Mouse (Mus musculus) forebrain, embryonic 12.5 days (tissue): ENCODE measurements around the gene Nrxn2. TPM values are rescaled to one million over a fixed set of nuclear protein-coding genes. Genes with fewer than 3 reads are reported as not detected.

Source experiments
- ATAC-seq: fragments of 200-750 bp; cut with Nextera tagmentation; 2 replicates; pipeline ENCODE4 v1.8.0; 2017; ENCODE audit warnings: moderate TSS enrichment; ENCODE audit not compliant: low FRiP score
- H3K27ac ChIP-seq: fragments of 300-500 bp; sonication (generic); 2 replicates; pipeline ENCODE4 v1.5.1; 2016; ENCODE audit warnings: mild to moderate bottlenecking
- H3K27me3 ChIP-seq: fragments of 300-500 bp; sonication (generic); 2 replicates; pipeline ENCODE4 v1.6.1; 2016; ENCODE audit warnings: mild to moderate bottlenecking
- H3K36me3 ChIP-seq: fragments of 300-500 bp; sonication (generic); replicated peaks from 2 replicates; pipeline ENCODE4 v1.6.1; 2016; ENCODE audit warnings: mild to moderate bottlenecking
- H3K4me1 ChIP-seq: fragments of 300-500 bp; sonication (generic); 2 replicates; pipeline ENCODE4 v1.6.1; 2016
- H3K4me2 ChIP-seq: fragments of 300-500 bp; sonication (generic); 2 replicates; pipeline ENCODE4 v1.6.1; 2016; ENCODE audit warnings: mild to moderate bottlenecking, moderate library complexity
- H3K4me3 ChIP-seq: fragments of 300-500 bp; sonication (generic); replicated peaks from 2 replicates; pipeline ENCODE4 v1.5.1; 2016; ENCODE audit warnings: mild to moderate bottlenecking
- H3K9ac ChIP-seq: fragments of 300-500 bp; sonication (generic); 2 replicates; pipeline ENCODE4 v1.6.1; 2016; ENCODE audit warnings: mild to moderate bottlenecking
- H3K9me3 ChIP-seq: fragments of 300-500 bp; sonication (generic); 2 replicates; pipeline ENCODE4 v1.6.1; 2016
- WGBS: fragments of 180-500 bp; shearing (Covaris S2); methylation state at CpG from one replicate; pipeline ENCODE4 v1.1.7; 2016; 5-methylcytosine and 5-hydroxymethylcytosine counted together
- polyA plus RNA-seq: library from polyadenylated mRNA; unstranded; fragments of >200 nt; fragmentation: Nextera tagmentation; extraction: Ambion mirVana; gene quantifications from 2 replicates; pipeline ENCODE4 v1.2.1, GENCODE M21; 2016

Gene Nrxn2
- 17.1 and 17.6 TPM in 2 replicates for polyA plus RNA-seq

GRCm38 (mm10) chr19:6418233-6418879 lies at the start of gene Nrxn2:
Gene Nrxn2 (plus strand): TSS chr19:6418731.
- peaks cover 83% of the 10 kb centered on the region for H3K4me1 ChIP-seq
- peaks cover 45% of the 10 kb centered on the region for H3K27me3 ChIP-seq
- no peaks in the 10 kb centered on the region for H3K9me3 ChIP-seq
- ATAC-seq, result peak; percentile 92
- peak within 1 kb of the TSS; percentile 65 for H3K4me3 ChIP-seq
- H3K36me3 ChIP-seq, result no peaks in the 10 kb centered on the region
- H3K9ac ChIP-seq, result peak within 1 kb of the TSS; percentile 84
- H3K4me2 ChIP-seq, result peak within 1 kb of the TSS; percentile 94
- under 1% methylated on average over 45 of the region's 46 CpGs for WGBS
- H3K27ac ChIP-seq, result peak within 1 kb of the TSS; percentile 84

GRCm38 (mm10) chr19:6370175-6370574 lies 48.4 kb upstream of the Nrxn2 start:
- 94% methylated on average over 2 of the region's 2 CpGs for WGBS
- peaks cover 97% of the 10 kb centered on the region for H3K36me3 ChIP-seq
- no peak overlapping the region for H3K9ac ChIP-seq
- H3K4me2 ChIP-seq, result no peak overlapping the region
- no peak overlapping the region for H3K27ac ChIP-seq
- H3K9me3 ChIP-seq, result no peaks in the 10 kb centered on the region
- H3K27me3 ChIP-seq, result no peaks in the 10 kb centered on the region
- no peak for ATAC-seq
- H3K4me3 ChIP-seq, result no peak overlapping the region
- H3K4me1 ChIP-seq, result peaks cover 22% of the 10 kb centered on the region

GRCm38 (mm10) chr19:6372433-6372832 lies 46.1 kb upstream of the Nrxn2 start:
- Histone ChIP-seq H3K4me1 (peaks cover 11% of the 10 kb centered on the region; the same call in 1 of the 2 replicates), H3K9ac (no peak overlapping the region), H3K9me3 (no peaks in the 10 kb centered on the region), H3K27me3 (no peaks in the 10 kb centered on the region), H3K4me3 (no peak overlapping the region), H3K36me3 (peaks cover 98% of the 10 kb centered on the region), H3K4me2 (no peak overlapping the region), H3K27ac (no peak overlapping the region)
- no peak for ATAC-seq
- 96% methylated on average over 3 of the region's 3 CpGs for WGBS

GRCm38 (mm10) chr19:6373539-6374400 lies 44.8 kb upstream of the Nrxn2 start:
- Histone ChIP-seq H3K9ac (no peak overlapping the region), H3K4me2 (no peak overlapping the region), H3K9me3 (no peaks in the 10 kb centered on the region), H3K4me1 (peaks cover 14% of the 10 kb centered on the region; the same call in 1 of the 2 replicates), H3K27me3 (no peaks in the 10 kb centered on the region), H3K4me3 (no peak overlapping the region), H3K27ac (no peak overlapping the region), H3K36me3 (peaks cover 98% of the 10 kb centered on the region)
- ATAC-seq, result peak; percentile 10; the same call in 1 of the 2 replicates
- 71% methylated on average over 12 of the region's 12 CpGs for WGBS

- no peak for ATAC-seq
- Histone ChIP-seq H3K4me3 (no peak overlapping the region), H3K4me1 (peaks cover 14% of the 10 kb centered on the region; the same call in 1 of the 2 replicates), H3K9me3 (no peaks in the 10 kb centered on the region), H3K27me3 (no peaks in the 10 kb centered on the region), H3K4me2 (no peak overlapping the region), H3K36me3 (peaks cover 97% of the 10 kb centered on the region), H3K27ac (0 out of 2 replicates have a peak overlapping the region, but pooled peaks have one; percentile 42), H3K9ac (no peak overlapping the region)
- WGBS, result over 99% methylated on average over 10 of the region's 10 CpGs
These were observed 44.0 kb upstream of the Nrxn2 start for GRCm38 (mm10) chr19:6374571-6374970.

GRCm38 (mm10) chr19:6375423-6376254 lies 42.9 kb upstream of the Nrxn2 start:
- H3K4me1 ChIP-seq, result peaks cover 14% of the 10 kb centered on the region; the same call in 1 of the 2 replicates
- no peak overlapping the region; the same call in 1 of the 2 replicates for H3K27ac ChIP-seq
- 0 out of 2 replicates have a peak, but pooled peaks have one; percentile 14 for ATAC-seq
- no peaks in the 10 kb centered on the region for H3K27me3 ChIP-seq
- 93% methylated on average over 39 of the region's 42 CpGs for WGBS
- H3K36me3 ChIP-seq, result peaks cover 90% of the 10 kb centered on the region
- no peaks in the 10 kb centered on the region for H3K9me3 ChIP-seq
- H3K4me2 ChIP-seq, result no peak overlapping the region
- H3K4me3 ChIP-seq, result no peak overlapping the region
- no peak overlapping the region for H3K9ac ChIP-seq

- Histone ChIP-seq H3K4me2 (no peak overlapping the region), H3K36me3 (peaks cover 86% of the 10 kb centered on the region), H3K9me3 (no peaks in the 10 kb centered on the region), H3K27me3 (no peaks in the 10 kb centered on the region), H3K9ac (no peak overlapping the region), H3K27ac (no peak overlapping the region), H3K4me1 (peaks cover 14% of the 10 kb centered on the region; the same call in 1 of the 2 replicates), H3K4me3 (no peak overlapping the region)
- ATAC-seq, result 0 out of 2 replicates have a peak, but pooled peaks have one; percentile 7
- WGBS, result 70% methylated on average over 14 of the region's 14 CpGs
These were observed 42.3 kb upstream of the Nrxn2 start for GRCm38 (mm10) chr19:6376255-6376564.

GRCm38 (mm10) chr19:6376643-6377042 lies 41.9 kb upstream of the Nrxn2 start:
- H3K27ac ChIP-seq, result no peak overlapping the region
- peaks cover 82% of the 10 kb centered on the region for H3K36me3 ChIP-seq
- 80% methylated on average over 2 of the region's 2 CpGs for WGBS
- no peak overlapping the region for H3K4me3 ChIP-seq
- no peaks in the 10 kb centered on the region for H3K27me3 ChIP-seq
- no peak overlapping the region for H3K4me2 ChIP-seq
- H3K9me3 ChIP-seq, result no peaks in the 10 kb centered on the region
- H3K9ac ChIP-seq, result no peak overlapping the region
- no peak for ATAC-seq
- peaks cover 14% of the 10 kb centered on the region; the same call in 1 of the 2 replicates for H3K4me1 ChIP-seq

GRCm38 (mm10) chr19:6377327-6378040 lies 41.0 kb upstream of the Nrxn2 start:
- Histone ChIP-seq H3K4me1 (peaks cover 13% of the 10 kb centered on the region; the same call in 1 of the 2 replicates), H3K9ac (no peak overlapping the region), H3K4me3 (no peak overlapping the region), H3K4me2 (no peak overlapping the region), H3K27me3 (no peaks in the 10 kb centered on the region), H3K9me3 (no peaks in the 10 kb centered on the region), H3K36me3 (peaks cover 74% of the 10 kb centered on the region), H3K27ac (peak overlapping the region; percentile 56)
- WGBS, result 54% methylated on average over 11 of the region's 11 CpGs
- no peak for ATAC-seq

- Histone ChIP-seq H3K9me3 (no peaks in the 10 kb centered on the region), H3K36me3 (peaks cover 43% of the 10 kb centered on the region), H3K27me3 (no peaks in the 10 kb centered on the region), H3K4me2 (no peak overlapping the region), H3K4me1 (peaks cover 27% of the 10 kb centered on the region), H3K4me3 (no peak overlapping the region), H3K27ac (no peak overlapping the region), H3K9ac (no peak overlapping the region)
- no peak for ATAC-seq
- WGBS, result 91% methylated on average over 9 of the region's 9 CpGs
These were observed 37.9 kb upstream of the Nrxn2 start for GRCm38 (mm10) chr19:6380411-6381166.

- no peaks in the 10 kb centered on the region for H3K27me3 ChIP-seq
- H3K27ac ChIP-seq, result no peak overlapping the region
- no peaks in the 10 kb centered on the region for H3K9me3 ChIP-seq
- H3K4me3 ChIP-seq, result no peak overlapping the region
- ATAC-seq, result no peak
- H3K9ac ChIP-seq, result no peak overlapping the region
- peaks cover 36% of the 10 kb centered on the region for H3K36me3 ChIP-seq
- peaks cover 27% of the 10 kb centered on the region for H3K4me1 ChIP-seq
- H3K4me2 ChIP-seq, result no peak overlapping the region
- WGBS, result 94% methylated on average over 5 of the region's 5 CpGs
These were observed 37.3 kb upstream of the Nrxn2 start for GRCm38 (mm10) chr19:6381238-6381637.
